Mouse (Mus musculus) ES-E14 (cell line): ENCODE data around the gene Resp18. TPM values are rescaled to one million over a fixed set of nuclear protein-coding genes. Genes with fewer than 3 reads are reported as not detected.
A peak's percentile ranks its signal among the peaks of the same experiment; 100 is the strongest.

Experiments
- DNase-seq: peaks from one replicate; pipeline ENCODE4 v3.0.0-alpha.2; 2013; ENCODE audit warnings: low read depth, low spot score
- H3K27ac ChIP-seq: 2 replicates; pipeline ENCODE4 v1.5.1; 2012; ENCODE audit warnings: low read depth, mild to moderate bottlenecking, low read length, moderate library complexity, mixed read lengths; ENCODE audit not compliant: poor library complexity, insufficient read depth, severe bottlenecking
- H3K36me3 ChIP-seq: 2 replicates; pipeline ENCODE4 v1.6.1; 2012; ENCODE audit warnings: mild to moderate bottlenecking, low read length, moderate library complexity, mixed read lengths; ENCODE audit not compliant: control insufficient read depth, poor library complexity, insufficient read depth, severe bottlenecking
- H3K4me1 ChIP-seq, 2 experiments: fragments of 150-350 bp in 1 of 2; sonication (generic) in 1 of 2; 2 replicates each; pipeline ENCODE4 v1.6.1; 2012; ENCODE audit warnings: low read length in 2 of 2, mild to moderate bottlenecking in 1 of 2, mixed read lengths in 1 of 2; ENCODE audit not compliant: control insufficient read depth in 2 of 2, insufficient read depth in 2 of 2, poor library complexity in 1 of 2
- H3K4me3 ChIP-seq, 2 experiments: fragments of 150-350 bp in 1 of 2; sonication (generic) in 1 of 2; 2 replicates each; pipeline ENCODE4 v1.5.1; 2012; ENCODE audit warnings: low read length in 2 of 2, low read depth in 1 of 2, mild to moderate bottlenecking in 1 of 2, mixed read lengths in 1 of 2; ENCODE audit not compliant: insufficient read depth in 1 of 2, poor library complexity in 1 of 2, severe bottlenecking in 1 of 2
- H3K9ac ChIP-seq: 2 replicates; pipeline ENCODE4 v1.6.1; 2012; ENCODE audit warnings: low read depth, mild to moderate bottlenecking, low read length, mixed read lengths; ENCODE audit not compliant: poor library complexity, insufficient read depth, severe bottlenecking
- H3K9me3 ChIP-seq: fragments of 150-350 bp; sonication (generic); 2 replicates; pipeline ENCODE4 v1.6.1; 2012; ENCODE audit warnings: low read depth, mild to moderate bottlenecking, low read length; ENCODE audit not compliant: control insufficient read depth, insufficient read depth
- CHD2 ChIP-seq: IDR thresholded peaks from 2 replicates; pipeline ENCODE4 v1.6.1; 2014; ENCODE audit warnings: mild to moderate bottlenecking, low read depth, low read length, inconsistent platforms
- HCFC1 ChIP-seq: IDR thresholded peaks from 2 replicates; pipeline ENCODE4 v1.6.1; 2012; ENCODE audit warnings: low read length, inconsistent platforms, borderline replicate concordance; ENCODE audit not compliant: insufficient read depth
- MAFK ChIP-seq: IDR thresholded peaks from 2 replicates; pipeline ENCODE4 v1.6.1; 2014; ENCODE audit warnings: mild to moderate bottlenecking, low read depth, low read length, inconsistent platforms; ENCODE audit not compliant: insufficient read depth
- ZC3H11A ChIP-seq: IDR thresholded peaks from 2 replicates; pipeline ENCODE4 v1.6.1; 2012; ENCODE audit warnings: low read depth, mild to moderate bottlenecking, inconsistent platforms, low read length, borderline replicate concordance
- ZNF384 ChIP-seq: IDR thresholded peaks from 2 replicates; pipeline ENCODE4 v1.6.1; 2012; ENCODE audit warnings: low read depth, low read length, inconsistent platforms
- in situ Hi-C, 2 experiments: fragments of 600-800 bp; cut with MboI; formaldehyde crosslinking; loops; one replicate each; pipeline ENCODE4 v1.15.1; 2025; ENCODE audit warnings: low sequenced_read_pairs in 2 of 2, inconsistent platforms in 1 of 2; ENCODE audit not compliant: unreplicated experiment in 2 of 2
- total RNA-seq: library from RNA; depleted of rRNA; stranded (reverse); fragments of 300-350 nt; gene quantifications from 2 replicates; pipeline ENCODE4 v1.2.3, GENCODE M21; 2012

Gene Resp18
- total RNA-seq, 1 experiment: not detected

DNA sequence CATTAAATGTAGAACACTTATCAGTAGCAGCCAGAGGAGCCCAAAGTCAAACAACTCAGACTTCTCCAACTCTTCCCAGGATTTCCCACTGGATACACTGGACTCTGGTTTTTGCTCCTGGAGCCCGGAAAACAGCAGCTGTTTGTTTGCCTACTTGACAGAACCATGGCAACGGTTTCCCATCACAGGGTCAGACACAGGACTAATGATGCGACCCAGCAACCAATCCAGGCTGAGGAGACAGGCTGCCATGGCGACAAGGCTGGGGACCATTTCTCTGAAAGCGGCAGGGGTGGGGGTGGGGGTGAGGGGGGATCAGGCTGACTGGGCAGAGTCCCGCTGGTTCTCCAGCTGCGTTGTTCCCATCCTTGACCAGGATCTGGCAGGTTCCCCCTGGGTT is 11.2 kb upstream of the Resp18 start:
- in situ Hi-C loops: no loop called here
- Histone ChIP-seq H3K9ac (no peak overlapping the region), H3K4me3 (no peak overlapping the region), H3K4me1 (peaks cover 0 to 3% of the 10 kb centered on the region in 2 experiments; a peak in 1 of 4 replicates), H3K9me3 (no peaks in the 10 kb centered on the region), H3K36me3 (no peaks in the 10 kb centered on the region), H3K27ac (no peak overlapping the region)
- TF ChIP-seq MAFK (no peak), CHD2 (no peak), HCFC1 (no peak), ZNF384 (no peak), ZC3H11A (no peak)
- no peak for DNase-seq

DNA sequence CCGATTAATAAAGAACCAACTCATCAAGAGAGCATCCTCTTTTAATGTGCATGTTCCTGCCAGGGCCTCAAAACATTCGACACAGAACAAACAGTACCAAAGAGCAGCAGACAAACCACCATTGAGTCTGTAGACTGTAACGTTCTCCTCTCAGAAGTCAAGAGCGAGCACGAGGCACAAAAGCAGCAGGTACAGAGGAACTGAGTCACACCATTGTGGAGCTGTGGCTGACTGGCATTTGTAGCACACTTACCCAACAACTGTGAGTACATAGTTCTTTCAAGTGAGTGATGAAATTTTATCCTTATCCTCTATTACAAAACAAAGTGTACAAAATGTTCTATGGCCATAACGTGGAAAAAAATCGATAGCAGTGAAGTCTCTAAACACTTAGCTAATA is 6.7 kb upstream of the Resp18 start:
- Histone ChIP-seq H3K36me3 (no peaks in the 10 kb centered on the region), H3K4me3 (no peak overlapping the region), H3K9ac (no peak overlapping the region), H3K4me1 (no peaks in the 10 kb centered on the region), H3K27ac (no peak overlapping the region), H3K9me3 (no peaks in the 10 kb centered on the region)
- no peak for DNase-seq
- TF ChIP-seq ZC3H11A: no peak
- no peak for TF ChIP-seq MAFK
- no peak for TF ChIP-seq ZNF384
- no peak for TF ChIP-seq CHD2
- TF ChIP-seq HCFC1: no peak
- in situ Hi-C loops: no loop called here

DNA sequence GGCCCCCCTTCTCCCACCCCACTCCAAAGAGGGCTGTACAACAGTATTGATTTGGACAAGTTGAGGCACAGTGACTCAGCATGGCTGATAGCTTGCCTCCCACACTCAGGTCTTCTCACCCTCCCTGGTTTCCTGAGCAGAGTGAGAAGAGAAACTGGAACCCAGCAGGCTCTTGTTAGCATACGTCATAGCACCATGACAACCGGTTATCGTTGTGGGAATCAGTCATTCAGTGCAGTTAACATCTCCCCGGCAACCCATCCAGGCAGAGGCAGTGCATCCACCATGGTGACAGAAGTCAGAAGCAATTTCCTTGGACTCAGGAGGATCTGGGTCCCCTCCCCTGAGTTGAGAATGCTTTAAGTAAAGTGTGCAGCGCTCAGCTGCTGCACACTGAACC is 4.8 kb upstream of the Resp18 start:
- no peaks in the 10 kb centered on the region for H3K9me3 ChIP-seq
- in situ Hi-C loops: no loop called here
- no peak overlapping the region for H3K27ac ChIP-seq
- H3K4me3 ChIP-seq: no peak overlapping the region
- DNase-seq: no peak
- TF ChIP-seq MAFK (no peak), ZC3H11A (no peak), CHD2 (no peak), ZNF384 (no peak), HCFC1 (no peak)
- no peaks in the 10 kb centered on the region for H3K4me1 ChIP-seq
- H3K9ac ChIP-seq: no peak overlapping the region
- H3K36me3 ChIP-seq: no peaks in the 10 kb centered on the region

DNA sequence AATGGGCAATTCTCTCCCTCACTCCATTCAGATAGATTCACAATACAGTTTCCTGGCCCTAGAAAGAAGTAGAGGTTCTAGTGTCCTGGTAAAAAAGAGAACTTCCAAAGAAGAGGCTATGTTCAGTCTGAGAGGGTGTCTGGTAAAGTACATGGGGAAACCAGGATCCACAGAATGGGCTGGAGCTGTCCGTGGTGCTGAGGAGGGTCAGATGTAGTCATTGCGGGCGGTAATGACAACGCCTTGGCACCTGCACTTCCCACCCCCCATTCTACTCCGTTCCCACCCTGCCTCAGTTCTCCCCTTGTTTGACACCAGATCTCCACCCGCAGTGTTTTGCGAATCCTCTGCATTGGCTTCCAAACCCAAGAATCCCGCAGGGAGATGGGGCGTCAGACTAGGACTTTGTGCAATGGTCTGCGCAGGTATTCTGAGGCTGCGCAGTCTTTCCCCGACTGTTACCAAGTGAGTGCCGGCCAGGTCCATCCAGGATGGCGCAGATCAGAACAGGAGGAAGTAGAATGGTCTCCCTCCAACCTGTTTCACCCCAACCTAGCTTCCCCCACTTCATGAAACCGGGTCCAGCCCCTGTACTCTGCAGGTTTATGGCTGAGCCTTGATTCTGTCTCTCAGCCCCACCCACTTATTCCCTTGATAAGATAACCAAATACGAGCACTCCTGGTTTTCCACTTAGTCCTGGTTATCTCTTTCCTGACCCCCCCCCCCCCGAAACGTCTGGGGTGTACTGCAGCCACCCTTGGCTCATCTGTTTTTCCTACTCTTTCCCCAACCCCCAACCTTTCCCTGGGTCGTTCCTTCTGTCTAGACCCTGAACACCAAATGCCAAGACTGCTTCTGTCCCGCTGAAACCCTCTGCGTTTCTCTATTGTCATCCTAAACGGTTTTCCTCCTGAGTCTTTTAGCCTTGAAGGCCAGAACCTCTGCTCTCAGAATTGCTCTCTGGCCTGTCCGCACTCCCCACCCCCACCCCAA is 723 bp downstream of the Resp18 start:
- Histone ChIP-seq H3K36me3 (no peaks in the 10 kb centered on the region), H3K9me3 (no peaks in the 10 kb centered on the region), H3K4me3 (peak overlapping the region; percentile 38 to 39; a peak in 3 of 4 replicates), H3K4me1 (no peaks in the 10 kb centered on the region), H3K9ac (no peak overlapping the region), H3K27ac (no peak overlapping the region)
- in situ Hi-C loops: no loop called here
- TF ChIP-seq ZNF384 (no peak), CHD2 (no peak), MAFK (no peak)
- DNase-seq: peak; percentile 70
